Mouse (Mus musculus) forebrain, embryonic 14.5 days (tissue): ENCODE results near the gene Mtch1. TPM values are rescaled to one million over a fixed set of nuclear protein-coding genes. Genes with fewer than 3 reads are reported as not detected.

Experiments
- ATAC-seq: fragments of 200-750 bp; cut with Nextera tagmentation; 2 replicates; pipeline ENCODE4 v1.8.0; 2017; ENCODE audit warnings: mild to moderate bottlenecking, moderate library complexity
- DNase-seq: peaks from one replicate; pipeline ENCODE4 v3.0.0-alpha.2; 2015; ENCODE audit warnings: low spot score
- H3K27ac ChIP-seq: fragments of 300-500 bp; sonication (generic); 2 replicates; pipeline ENCODE4 v1.5.1; 2014; ENCODE audit warnings: low read depth, mild to moderate bottlenecking, control low read depth, low read length, moderate library complexity
- H3K27me3 ChIP-seq: fragments of 300-500 bp; sonication (generic); replicated peaks from 2 replicates; pipeline ENCODE4 v1.6.1; 2014; ENCODE audit warnings: low read length, control low read depth, mixed read lengths; ENCODE audit not compliant: control insufficient read depth, insufficient read depth
- H3K36me3 ChIP-seq: fragments of 300-500 bp; sonication (generic); 2 replicates; pipeline ENCODE4 v1.6.1; 2014; ENCODE audit warnings: low read length, control low read depth; ENCODE audit not compliant: control insufficient read depth, insufficient read depth
- H3K4me1 ChIP-seq: fragments of 300-500 bp; sonication (generic); 2 replicates; pipeline ENCODE4 v1.6.1; 2014; ENCODE audit warnings: antibody characterized with exemption, low read length, control low read depth; ENCODE audit not compliant: control insufficient read depth, insufficient read depth
- H3K4me2 ChIP-seq: fragments of 300-500 bp; sonication (generic); 2 replicates; pipeline ENCODE4 v1.6.1; 2014; ENCODE audit warnings: mild to moderate bottlenecking, control low read depth, low read length
- H3K4me3 ChIP-seq: fragments of 300-500 bp; sonication (generic); 2 replicates; pipeline ENCODE4 v1.5.1; 2014; ENCODE audit warnings: low read depth, low read length, control low read depth
- H3K9ac ChIP-seq: fragments of 300-500 bp; sonication (generic); 2 replicates; pipeline ENCODE4 v1.6.1; 2014; ENCODE audit warnings: mild to moderate bottlenecking, low read length, control low read depth, moderate library complexity
- H3K9me3 ChIP-seq: fragments of 300-500 bp; sonication (generic); replicated peaks from 2 replicates; pipeline ENCODE4 v1.6.1; 2016; ENCODE audit warnings: low read length, control low read depth, mixed read lengths; ENCODE audit not compliant: control insufficient read depth
- WGBS: fragments of 180-500 bp; shearing (Covaris S2); extraction: QIAGEN DNeasy Blood & Tissue Kit; methylation state at CpG from one replicate; pipeline ENCODE4 v1.1.7; 2014; 5-methylcytosine and 5-hydroxymethylcytosine counted together
- polyA plus RNA-seq: library from polyadenylated mRNA; unstranded; fragments of >200 nt; fragmentation: Nextera tagmentation; extraction: Ambion mirVana; gene quantifications from 2 replicates; pipeline ENCODE4 v1.2.1, GENCODE M21; 2014

Gene Mtch1
- polyA plus RNA-seq, 1 experiment from 2014 or later: 521 TPM

- H3K9me3 ChIP-seq: no peaks in the 10 kb centered on the region
- H3K4me1 ChIP-seq: peaks cover 23% of the 10 kb centered on the region
- H3K4me3 ChIP-seq: no peak overlapping the region
- H3K9ac ChIP-seq: no peak overlapping the region
- peaks cover 53% of the 10 kb centered on the region for H3K36me3 ChIP-seq
- no peak overlapping the region for H3K4me2 ChIP-seq
- peak overlapping the region; percentile 60 for H3K27ac ChIP-seq
- 20% methylated on average over 5 of the region's 5 CpGs for WGBS
- ATAC-seq (peak; percentile 27), DNase-seq (peak; percentile 66)
- no peaks in the 10 kb centered on the region for H3K27me3 ChIP-seq
Measured at GRCm38 (mm10) chr17:29330671-29331410, 16.9 kb downstream of the Mtch1 start.

GRCm38 (mm10) chr17:29330221-29330620 is 17.5 kb downstream of the Mtch1 start:
- H3K9ac ChIP-seq: no peak overlapping the region

GRCm38 (mm10) chr17:29327691-29328090 is 20.0 kb downstream of the Mtch1 start:
- DNase-seq: no peak
- no peak overlapping the region for H3K9ac ChIP-seq
- no peak for ATAC-seq
- H3K4me2 ChIP-seq: no peak overlapping the region
- H3K9me3 ChIP-seq: no peaks in the 10 kb centered on the region
- H3K4me1 ChIP-seq: peaks cover 25% of the 10 kb centered on the region
- WGBS: 75% methylated on average over 9 of the region's 9 CpGs
- H3K4me3 ChIP-seq: no peak overlapping the region
- 0 out of 2 replicates have a peak overlapping the region, but pooled peaks have one; percentile 39 for H3K27ac ChIP-seq
- H3K36me3 ChIP-seq: peaks cover 26% of the 10 kb centered on the region
- peaks cover under 1% of the 10 kb centered on the region; the same call in 1 of the 2 replicates for H3K27me3 ChIP-seq

More at GRCm38 (mm10) chr17:29330221-29330620, 17.5 kb downstream of the Mtch1 start:
- Histone ChIP-seq H3K27me3 (no peaks in the 10 kb centered on the region), H3K4me2 (no peak overlapping the region), H3K36me3 (peaks cover 47% of the 10 kb centered on the region), H3K9me3 (no peaks in the 10 kb centered on the region), H3K27ac (peak overlapping the region; percentile 30), H3K4me1 (peaks cover 25% of the 10 kb centered on the region), H3K4me3 (no peak overlapping the region)
- DNase-seq (no peak), ATAC-seq (no peak)
- WGBS: 81% methylated on average over 3 of the region's 3 CpGs

- ATAC-seq (peak; percentile 60), DNase-seq (peak; percentile 75)
- peak overlapping the region; percentile 49 for H3K4me2 ChIP-seq
- H3K36me3 ChIP-seq: peaks cover 17% of the 10 kb centered on the region
- peak overlapping the region; percentile 50 for H3K9ac ChIP-seq
- H3K27ac ChIP-seq: peak overlapping the region; percentile 39
- no peaks in the 10 kb centered on the region for H3K9me3 ChIP-seq
- H3K4me3 ChIP-seq: peak overlapping the region; percentile 19
- H3K27me3 ChIP-seq: peaks cover 9% of the 10 kb centered on the region
- 8% methylated on average over 52 of the region's 52 CpGs for WGBS
- peaks cover 25% of the 10 kb centered on the region for H3K4me1 ChIP-seq
Measured at GRCm38 (mm10) chr17:29326531-29327529, 20.9 kb downstream of the Mtch1 start.

GRCm38 (mm10) chr17:29325831-29326230 is 21.9 kb downstream of the Mtch1 start:
- Histone ChIP-seq H3K27me3 (peaks cover 13% of the 10 kb centered on the region), H3K36me3 (peaks cover 9% of the 10 kb centered on the region; the same call in 1 of the 2 replicates), H3K9ac (no peak overlapping the region; the same call in 1 of the 2 replicates), H3K9me3 (no peaks in the 10 kb centered on the region), H3K4me3 (no peak overlapping the region), H3K27ac (no peak overlapping the region), H3K4me2 (peak overlapping the region; percentile 49; the same call in 1 of the 2 replicates), H3K4me1 (peaks cover 19% of the 10 kb centered on the region)
- WGBS: 38% methylated on average over 13 of the region's 13 CpGs
- DNase-seq (no peak), ATAC-seq (no peak)

GRCm38 (mm10) chr17:29323625-29324024 is 24.1 kb downstream of the Mtch1 start:
- ATAC-seq: no peak
- H3K27me3 ChIP-seq: peaks cover 13% of the 10 kb centered on the region
- DNase-seq: no peak
- no peak overlapping the region for H3K4me3 ChIP-seq
- H3K4me1 ChIP-seq: peaks cover 19% of the 10 kb centered on the region
- WGBS: 91% methylated on average over 3 of the region's 3 CpGs
- no peak overlapping the region for H3K4me2 ChIP-seq
- no peak overlapping the region for H3K27ac ChIP-seq
- no peaks in the 10 kb centered on the region for H3K36me3 ChIP-seq
- no peaks in the 10 kb centered on the region for H3K9me3 ChIP-seq
- H3K9ac ChIP-seq: no peak overlapping the region

- Histone ChIP-seq H3K36me3 (no peaks in the 10 kb centered on the region), H3K4me1 (peaks cover 18% of the 10 kb centered on the region), H3K4me3 (no peak overlapping the region), H3K27ac (no peak overlapping the region), H3K27me3 (peaks cover 13% of the 10 kb centered on the region), H3K9me3 (no peaks in the 10 kb centered on the region), H3K9ac (no peak overlapping the region), H3K4me2 (no peak overlapping the region)
- DNase-seq (no peak), ATAC-seq (no peak)
- 15% methylated on average over 18 of the region's 18 CpGs for WGBS
Measured at GRCm38 (mm10) chr17:29322603-29322962, 25.2 kb downstream of the Mtch1 start.

- Histone ChIP-seq H3K4me1 (peaks cover 13% of the 10 kb centered on the region), H3K36me3 (no peaks in the 10 kb centered on the region), H3K4me2 (no peak overlapping the region), H3K9ac (no peak overlapping the region), H3K27ac (no peak overlapping the region), H3K9me3 (no peaks in the 10 kb centered on the region), H3K27me3 (peaks cover 13% of the 10 kb centered on the region), H3K4me3 (no peak overlapping the region)
- no peak for DNase-seq
- ATAC-seq: no peak
- WGBS: 19% methylated on average over 41 of the region's 41 CpGs
Measured at GRCm38 (mm10) chr17:29321765-29322602, 25.8 kb downstream of the Mtch1 start.
